Mouse (Mus musculus) 416B (cell line): ENCODE results near the gene Ppa1.
A peak's percentile ranks its signal among the peaks of the same experiment; 100 is the strongest.
"Not testable (repeated sequence)": the region's sequence is repeated elsewhere in the genome, so short reads cannot be mapped to it uniquely, and the experiment has no call there.

Experiments used
- DNase-seq: peaks from one replicate; pipeline ENCODE4 v3.0.0; 2011; ENCODE audit warnings: low read depth

Ppa1 gene

DNA sequence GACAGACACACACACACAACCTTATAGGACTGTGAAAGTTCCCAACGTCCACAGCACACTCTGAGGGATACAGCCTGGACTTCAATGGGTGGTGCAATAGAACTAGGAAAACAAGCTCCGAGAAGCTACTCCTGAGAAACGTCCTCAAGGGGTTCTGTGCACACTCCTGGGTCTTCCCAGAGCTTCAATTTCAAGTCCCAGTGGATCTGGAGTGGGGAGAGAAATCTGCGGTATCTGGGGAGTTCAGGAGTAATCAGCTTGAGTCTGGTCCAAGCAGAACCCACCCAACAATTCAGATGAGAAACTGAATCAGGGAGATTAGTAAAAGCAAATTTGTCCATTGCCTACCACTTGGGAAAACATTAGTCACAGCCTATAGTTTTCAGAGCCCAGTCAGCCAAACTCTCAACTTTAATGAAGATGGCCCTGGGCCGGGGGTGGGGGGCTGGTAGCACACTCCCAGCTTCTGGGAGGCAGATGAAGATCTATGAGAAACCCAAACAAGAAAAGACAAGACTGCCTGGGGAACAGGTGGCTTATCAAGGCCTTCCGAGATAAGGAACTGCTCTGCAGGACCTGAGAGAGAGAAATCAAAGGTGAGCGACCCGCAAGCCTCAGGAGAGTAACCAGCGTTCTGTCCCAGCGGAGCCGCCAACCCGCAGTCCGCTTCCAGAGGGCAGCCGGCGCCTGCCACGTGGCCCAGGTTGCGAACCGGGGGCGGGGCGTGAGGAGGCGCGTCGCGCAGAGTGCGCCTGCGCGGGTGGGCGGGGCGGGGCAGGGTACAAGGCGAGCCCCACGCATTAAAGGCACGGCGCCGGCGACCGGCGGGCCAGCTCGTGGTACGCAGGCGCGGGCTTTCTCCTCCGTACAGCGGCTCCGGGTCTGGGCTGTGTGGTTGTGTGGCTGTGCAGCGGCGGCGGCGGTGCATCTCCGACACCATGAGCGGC lies at the start of gene Ppa1:
Ppa1 (plus strand) TSS at position 763 of the 947 bp plus-strand sequence.
- peak; percentile 88 for DNase-seq

DNA sequence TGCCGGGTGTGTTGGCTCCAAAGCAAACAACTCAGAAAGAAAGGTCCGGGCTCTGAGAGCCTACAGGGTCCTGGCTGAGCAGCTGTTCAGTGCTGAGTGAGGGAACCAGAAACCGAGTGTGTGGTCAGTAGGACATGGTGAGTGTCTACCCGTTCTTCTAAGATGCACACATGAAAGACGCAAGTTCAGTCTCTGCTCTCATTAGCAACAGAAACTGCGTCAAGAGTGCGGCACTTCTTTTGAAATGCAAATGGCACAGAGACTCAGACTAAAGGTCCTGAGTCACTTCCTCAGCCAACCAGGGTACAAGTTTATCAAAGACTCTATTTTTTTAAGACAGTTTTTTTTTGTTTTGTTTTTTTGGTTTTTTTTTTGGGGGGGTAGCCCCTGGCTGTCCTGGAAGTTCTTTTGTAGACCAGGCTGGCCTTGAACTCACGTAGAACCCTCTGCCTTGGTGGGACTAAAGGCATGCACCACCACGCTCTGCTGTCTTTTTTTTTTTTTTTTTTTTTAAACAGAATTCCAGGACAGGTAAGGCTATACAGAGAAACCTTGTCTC lies 48.7 kb upstream of the Ppa1 start:
- DNase-seq, result no peak

DNA sequence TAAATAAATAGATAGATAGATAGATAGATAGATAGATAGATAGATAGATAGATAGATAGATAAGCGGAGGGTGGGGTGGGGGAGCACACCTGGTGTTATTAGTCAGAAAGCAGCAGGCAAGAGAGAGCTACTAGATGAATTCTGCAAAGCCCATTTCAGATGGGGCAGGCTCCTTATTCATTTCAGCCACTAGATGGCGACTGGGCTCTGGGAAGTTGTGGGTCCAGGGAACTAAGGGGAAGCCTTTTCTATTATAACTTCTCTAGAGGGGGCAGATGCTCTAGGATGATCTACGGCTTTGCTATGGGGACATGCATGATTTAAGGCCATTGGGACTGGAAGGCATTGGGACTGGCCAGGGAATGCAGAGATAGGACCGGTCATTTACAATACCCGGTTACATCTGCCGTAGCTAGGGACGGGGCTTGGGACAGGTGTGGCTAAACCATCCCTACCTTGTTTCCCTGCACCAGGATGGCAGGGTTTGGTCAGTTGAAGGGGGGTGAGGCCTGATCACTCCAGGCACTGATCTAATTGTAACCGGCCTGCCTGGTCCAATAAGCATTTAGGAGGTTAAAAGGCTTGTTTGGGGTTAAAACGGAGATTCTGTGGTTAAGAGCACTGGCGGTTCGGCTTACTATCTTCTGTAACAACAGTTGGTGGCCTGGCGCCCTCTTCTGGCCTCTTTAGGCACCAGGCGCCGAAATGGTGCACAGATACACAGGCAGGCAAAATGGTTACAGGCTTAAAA lies 45.9 kb upstream of the Ppa1 start:
- DNase-seq, result peak; percentile 90

DNA sequence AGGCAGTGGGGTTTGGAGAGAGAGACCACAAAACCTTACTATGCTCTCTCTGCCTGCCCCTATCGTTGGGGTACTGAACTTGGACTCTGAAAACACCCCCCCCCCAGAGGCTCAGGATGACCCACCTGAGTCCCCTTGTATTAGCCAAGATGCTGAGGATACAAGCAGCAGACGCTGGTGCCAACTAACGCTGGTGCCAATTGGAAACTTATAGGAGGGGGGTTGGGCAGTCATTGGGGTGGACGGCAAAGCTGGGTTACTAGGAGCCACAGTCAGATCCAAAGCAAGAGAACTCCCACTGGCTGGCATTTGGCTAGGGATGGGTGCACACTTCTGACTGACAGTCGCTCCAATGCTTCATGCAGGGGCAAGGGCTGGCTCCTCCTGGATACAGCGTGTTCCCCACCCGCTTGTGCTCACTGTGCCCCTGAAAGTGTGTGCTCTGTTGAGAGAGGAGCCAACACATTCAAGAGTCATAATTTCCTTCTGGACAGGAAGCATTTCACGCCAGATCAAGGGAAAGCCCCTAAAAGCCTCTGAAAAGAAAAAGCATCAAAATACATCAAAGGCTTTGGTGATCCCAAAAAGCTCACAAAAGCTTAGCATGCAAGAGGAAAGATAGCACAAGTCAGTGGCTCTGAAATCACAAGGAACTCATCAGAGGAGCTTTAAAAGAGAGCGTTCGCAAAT lies 43.8 kb upstream of the Ppa1 start:
- DNase-seq, result no peak

DNA sequence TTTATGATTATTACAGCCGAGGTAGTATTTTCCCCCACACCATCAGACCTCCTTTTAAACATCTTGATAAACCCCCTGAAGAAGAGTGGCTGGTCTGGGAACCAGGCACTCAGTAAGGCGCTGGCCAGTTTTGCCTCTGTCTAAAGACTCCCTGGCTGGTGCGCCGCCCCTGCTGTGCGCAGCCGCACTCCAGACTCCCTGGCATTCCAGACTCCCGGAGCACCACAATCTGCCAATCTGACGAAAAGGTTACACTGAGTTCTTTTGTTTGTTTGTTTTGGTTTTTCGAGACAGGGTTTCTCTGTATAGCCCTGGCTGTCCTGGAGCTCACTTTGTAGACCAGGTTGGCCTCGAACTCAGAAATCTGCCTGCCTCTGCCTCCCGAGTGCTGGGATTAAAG lies 43.0 kb upstream of the Ppa1 start:
- not testable (repeated sequence) for DNase-seq

DNA sequence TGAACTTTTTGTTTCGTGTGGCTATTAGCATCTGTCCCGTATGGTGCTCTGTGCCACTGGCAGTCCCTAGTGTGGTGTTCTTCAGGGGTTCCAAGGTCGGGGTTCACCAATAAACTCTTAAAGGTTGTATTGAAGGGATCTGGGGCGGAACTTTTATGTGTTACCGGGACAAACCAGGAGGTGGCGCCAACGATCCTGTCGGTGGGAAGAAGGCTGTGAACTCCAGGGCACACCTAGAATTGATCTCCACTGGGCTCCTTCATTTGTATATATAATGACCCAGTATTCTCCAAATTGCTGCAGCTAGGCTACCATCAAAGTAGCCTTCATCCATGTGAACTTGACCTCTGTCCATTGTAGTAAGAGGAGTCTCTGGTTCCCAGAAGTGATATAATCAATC lies 42.5 kb upstream of the Ppa1 start:
- DNase-seq, result peak; percentile 79

DNA sequence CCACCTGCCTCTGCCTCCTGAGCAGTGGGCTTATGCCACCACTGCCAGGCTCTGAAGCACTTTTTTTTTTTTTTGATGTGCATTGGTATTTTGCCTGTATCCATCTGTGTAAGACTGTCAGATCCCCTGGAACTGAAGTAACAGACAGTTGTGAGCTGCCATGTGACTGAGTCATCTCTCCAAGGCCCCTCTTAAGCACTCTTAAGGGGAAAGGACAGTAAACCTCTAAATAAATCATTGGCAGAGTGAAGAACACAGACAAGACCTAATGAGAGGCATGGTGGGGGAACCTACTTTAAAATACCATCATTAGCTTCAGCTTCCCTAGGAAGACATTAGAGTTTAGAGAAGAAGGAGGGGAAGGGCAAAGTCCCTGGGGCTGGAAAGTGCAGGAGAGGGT lies 40.1 kb upstream of the Ppa1 start:
- DNase-seq, result no peak

DNA sequence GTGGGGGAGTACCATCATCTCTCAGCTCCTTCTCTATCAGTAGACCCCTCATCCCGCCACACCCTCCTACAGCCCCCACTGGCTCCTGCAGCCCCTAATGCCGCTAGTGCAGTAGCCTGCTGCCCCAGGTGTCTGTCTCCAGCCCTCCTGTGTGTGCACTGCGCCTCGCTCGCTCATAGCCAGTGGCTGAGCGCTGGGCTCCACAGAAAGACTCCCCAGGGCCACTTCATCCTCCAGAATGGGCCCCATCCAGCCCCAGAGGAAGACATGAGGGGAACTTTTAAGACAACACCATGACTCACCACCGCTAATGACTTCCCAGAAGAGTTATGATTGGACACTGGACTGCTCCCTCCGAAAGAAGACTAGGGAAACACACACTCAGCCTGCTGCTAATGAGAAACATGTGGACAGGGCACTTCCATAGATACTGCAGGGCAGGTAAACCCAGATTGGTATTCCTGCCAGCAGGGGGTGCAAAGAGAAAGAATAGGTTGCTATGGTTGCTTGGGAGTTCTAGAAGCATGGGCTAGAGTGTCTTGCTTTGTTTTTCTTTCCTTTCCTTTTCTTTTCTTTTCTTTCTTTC lies 37.6 kb upstream of the Ppa1 start:
- peak; percentile 79 for DNase-seq

DNA sequence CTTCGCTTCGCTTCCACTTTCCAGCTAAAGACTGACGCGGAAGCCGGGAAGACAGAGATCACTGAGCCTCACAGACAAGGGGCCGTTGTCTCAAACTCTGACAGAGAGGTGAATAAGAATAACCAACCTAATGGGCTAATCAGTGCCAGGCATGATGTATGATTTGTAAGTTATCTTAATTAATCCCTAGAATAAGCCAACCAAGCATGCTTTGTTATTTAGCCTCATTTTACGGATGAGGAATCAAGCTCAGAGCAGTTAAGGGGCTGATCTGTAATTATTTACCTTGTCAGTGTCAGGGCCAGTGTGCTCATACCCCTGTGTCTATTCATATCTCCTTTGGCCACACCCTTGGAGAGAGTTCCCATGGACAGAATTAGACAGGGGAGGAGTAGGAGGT lies 34.0 kb upstream of the Ppa1 start:
- no peak for DNase-seq

DNA sequence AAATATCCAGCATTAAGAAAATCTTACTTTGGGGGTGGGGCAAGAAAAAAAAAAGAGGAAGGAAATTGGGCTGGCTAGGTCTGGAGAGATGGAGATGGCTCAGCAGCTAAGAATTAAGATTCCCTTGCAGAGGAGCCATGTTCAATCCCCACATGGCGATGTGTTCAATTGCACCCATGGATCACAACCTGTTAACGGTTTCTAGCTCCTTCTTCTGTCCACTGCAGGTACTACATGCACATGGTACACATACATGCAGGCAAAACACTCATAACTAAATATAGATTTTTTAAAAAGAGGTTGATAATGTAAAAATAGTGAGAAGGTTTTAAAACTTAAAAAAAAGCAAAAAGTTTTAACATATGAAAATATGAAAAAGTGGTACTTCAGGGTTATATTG lies 29.8 kb upstream of the Ppa1 start:
- peak; percentile 42 for DNase-seq

DNA sequence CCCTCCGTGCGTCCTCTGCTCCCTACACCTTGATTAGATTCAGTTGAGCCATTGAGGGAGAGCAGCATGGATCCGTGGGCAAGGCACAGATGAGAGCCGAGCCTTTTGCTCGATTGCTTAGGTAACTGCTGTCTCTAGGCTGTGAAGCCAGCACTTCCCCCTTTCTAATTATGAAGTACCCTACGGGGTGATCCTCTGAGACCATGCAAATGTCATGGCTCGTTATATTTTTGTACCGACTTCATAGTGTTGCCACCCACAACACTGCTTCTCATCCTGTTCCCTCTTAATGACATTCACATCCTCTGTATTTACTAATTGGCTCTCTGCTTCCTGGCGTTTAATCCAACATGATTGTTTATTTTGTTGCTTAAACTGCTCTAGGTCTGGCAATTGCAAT lies 26.7 kb upstream of the Ppa1 start:
- DNase-seq, result no peak

DNA sequence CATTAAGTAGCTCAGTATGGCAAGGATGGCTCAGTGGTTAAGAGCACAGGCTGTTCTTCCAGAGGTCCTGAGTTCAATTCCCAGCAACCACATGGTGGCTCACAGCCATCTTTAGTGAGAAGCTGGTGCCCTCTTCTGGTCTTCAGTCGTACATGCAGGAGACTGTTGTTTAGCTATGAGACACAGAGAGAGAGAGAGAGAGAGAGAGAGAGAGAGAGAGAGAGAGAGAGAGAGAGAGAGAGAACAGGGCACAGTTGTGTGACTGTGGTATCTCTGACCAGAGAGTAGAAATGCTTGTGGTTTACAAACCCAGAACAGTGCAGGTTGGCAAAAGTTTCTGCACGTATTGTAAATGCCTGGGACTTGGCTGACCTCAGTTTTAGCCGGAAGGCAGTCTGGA lies 24.5 kb upstream of the Ppa1 start:
- peak; percentile 51 for DNase-seq

DNA sequence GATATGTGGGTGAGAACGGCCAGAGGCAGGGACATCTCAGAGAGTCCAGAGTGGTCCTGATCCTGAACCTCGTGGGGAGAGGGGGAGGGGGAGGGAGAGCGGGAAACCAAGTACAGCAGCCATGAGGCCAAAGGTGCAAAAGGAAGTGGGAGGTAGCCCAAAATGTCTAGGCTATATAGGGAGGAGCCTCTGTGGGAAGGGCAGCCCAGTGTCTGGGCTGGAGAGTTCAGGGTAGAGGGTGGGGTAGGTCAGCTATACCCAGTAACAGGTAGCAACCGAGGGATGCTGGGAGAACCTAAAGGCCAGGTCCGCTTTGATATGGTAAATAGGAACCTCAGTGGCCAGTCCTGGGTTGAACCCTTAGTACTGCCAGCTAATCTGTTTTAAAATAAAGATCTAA lies 23.6 kb upstream of the Ppa1 start:
- no peak for DNase-seq

DNA sequence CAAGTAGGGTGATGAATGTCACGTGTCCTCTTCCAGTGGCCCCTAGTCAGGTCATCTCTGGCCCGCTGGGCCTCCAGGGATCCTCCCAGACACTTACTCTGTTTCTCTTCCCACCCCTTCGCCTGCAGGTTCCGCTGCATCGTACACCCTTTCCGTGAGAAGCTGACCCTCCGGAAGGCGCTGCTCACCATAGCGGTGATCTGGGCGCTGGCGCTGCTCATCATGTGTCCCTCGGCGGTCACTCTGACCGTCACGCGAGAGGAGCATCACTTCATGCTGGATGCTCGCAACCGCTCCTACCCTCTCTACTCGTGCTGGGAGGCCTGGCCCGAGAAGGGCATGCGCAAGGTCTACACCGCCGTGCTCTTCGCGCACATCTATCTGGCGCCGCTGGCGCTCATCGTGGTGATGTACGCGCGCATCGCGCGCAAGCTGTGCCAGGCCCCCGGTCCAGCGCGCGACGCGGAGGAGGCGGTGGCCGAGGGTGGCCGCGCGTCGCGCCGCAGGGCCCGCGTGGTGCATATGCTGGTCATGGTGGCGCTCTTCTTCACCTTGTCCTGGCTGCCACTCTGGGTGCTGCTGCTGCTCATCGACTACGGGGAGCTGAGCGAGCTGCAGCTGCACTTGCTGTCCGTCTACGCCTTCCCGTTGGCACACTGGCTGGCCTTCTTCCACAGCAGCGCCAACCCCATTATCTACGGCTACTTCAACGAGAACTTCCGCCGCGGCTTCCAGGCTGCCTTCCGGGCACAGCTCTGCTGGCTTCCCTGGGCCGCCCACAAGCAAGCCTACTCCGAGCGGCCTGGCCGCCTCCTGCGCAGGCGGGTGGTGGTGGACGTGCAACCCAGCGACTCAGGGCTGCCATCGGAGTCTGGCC lies 22.7 kb upstream of the Ppa1 start:
- no peak for DNase-seq

DNA sequence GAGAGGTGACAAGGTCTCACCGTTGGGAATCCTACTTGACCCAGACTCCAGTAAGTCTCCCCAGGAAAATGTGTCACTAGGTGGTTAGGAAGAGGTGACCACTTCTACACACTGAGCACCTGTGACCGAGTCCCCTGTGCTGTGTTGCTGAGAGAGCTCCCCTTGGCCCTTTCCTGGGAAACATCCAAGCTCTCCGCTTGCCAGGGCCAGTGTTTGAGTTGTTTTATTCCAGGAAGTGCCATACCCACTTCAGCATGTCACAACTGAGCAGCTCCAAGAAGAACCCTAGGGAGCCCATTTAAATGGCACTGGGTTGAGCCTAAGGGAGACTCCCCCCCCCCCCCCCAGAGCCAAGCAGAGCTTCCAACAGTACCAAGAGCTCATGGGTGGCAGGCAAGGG lies 21.8 kb upstream of the Ppa1 start:
- DNase-seq, result no peak

DNA sequence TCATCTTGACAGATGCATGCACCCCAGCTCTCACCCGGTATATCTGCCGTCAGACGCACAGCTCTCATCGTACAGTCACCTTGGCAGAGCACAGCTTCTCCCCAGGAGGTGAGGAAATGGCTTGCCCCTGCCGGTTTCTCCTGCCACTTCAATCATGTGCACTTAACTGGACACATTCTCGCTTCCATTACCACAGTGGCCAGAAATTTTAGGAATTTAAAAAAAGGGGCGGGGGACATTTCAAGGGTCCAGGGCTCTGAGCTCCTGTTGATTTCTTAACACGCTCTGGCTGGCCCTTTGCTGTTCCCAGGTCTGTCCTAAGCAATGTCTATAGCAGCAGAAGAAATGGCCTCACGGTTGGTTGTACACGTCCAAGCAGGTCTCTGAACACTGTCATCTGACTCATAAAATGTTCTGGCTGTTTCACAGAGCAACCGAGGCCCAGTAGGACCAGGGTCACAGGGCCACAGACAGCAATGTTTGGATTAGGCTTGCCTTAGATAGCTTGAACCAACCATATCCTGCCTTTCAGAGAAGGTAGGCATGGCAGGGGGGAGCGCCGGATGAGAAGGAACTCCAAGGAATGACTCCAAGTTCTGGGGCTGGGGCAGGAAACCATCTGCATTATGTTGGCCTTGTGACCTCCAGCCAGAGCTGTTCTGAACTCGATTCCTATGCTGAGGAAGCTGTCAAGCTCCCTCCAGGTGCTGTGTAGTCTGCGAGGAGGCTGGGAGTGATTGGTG lies 21.0 kb upstream of the Ppa1 start:
- DNase-seq, result no peak

DNA sequence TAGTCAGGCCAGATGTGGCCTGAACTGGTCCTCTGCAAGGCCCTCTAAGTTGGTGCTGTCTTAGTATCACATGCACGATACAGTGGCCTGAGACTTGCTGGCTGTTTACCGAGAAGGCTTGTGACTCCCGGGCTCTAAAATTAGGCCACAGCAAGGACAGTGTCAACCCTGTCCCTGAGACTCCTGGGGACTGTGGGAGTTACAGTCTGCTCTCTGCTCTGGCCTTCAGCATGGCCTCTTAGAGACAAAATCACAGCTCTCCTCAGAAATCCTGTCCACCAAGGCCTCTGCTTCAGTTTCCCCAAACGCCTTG lies 20.5 kb upstream of the Ppa1 start:
- no peak for DNase-seq

DNA sequence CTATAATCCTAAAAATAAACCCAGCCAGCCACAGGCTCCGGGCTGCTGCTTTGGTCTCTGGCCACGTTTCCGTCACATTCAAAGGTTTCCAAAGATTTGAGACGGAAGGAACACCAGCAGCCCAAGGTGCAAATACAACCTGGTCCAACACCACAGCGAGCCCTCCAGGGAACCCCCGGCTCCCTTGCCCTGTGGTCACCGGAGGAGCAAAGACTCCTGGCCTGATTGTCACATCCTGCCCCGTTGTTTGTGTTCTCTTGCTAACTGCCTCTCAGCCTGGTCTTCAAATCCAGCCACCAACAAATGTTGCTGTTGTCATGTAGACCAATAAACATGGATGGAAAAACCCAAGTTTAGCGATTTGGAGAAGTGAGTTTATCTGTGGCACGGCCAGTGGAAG lies 15.9 kb upstream of the Ppa1 start:
- DNase-seq, result no peak

DNA sequence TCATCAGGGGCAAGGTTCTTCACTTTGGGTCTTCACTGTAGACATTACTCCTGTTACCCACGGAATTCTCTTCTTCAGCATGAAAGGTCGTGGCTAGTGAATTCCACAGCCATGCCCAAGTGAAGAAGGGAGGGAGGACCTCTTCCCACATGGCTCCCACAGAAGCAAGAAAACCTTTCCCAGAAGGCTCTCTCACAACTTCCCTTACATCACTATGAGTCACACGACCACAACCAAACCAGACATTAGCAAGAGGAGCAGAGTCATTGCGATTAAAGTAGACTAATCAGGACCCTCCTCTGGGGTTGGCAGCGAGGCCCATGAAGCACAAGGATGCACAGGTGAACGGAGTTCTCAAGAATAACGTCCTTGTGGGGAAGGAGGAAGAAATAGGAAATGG lies 11.3 kb upstream of the Ppa1 start:
- peak; percentile 53 for DNase-seq

DNA sequence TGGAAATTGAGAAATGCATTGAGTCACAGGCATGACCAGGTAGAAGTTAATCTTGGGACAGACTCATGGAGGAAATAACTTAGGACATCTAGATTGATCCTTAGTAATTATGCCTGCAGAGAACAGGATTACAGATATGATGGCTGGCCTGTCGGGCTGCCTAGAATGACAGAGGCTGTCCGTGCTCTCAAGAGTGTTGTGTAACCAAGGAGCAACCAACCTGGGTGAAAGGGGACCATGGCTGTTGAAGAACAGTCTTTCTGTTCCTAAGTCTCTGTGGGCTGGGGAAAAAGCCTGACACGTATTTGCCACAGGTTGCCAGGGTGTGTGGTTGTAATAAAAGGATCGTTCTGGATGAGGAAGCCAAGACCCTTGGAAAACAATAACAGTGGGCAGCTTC lies 8.0 kb upstream of the Ppa1 start:
- no peak for DNase-seq

DNA sequence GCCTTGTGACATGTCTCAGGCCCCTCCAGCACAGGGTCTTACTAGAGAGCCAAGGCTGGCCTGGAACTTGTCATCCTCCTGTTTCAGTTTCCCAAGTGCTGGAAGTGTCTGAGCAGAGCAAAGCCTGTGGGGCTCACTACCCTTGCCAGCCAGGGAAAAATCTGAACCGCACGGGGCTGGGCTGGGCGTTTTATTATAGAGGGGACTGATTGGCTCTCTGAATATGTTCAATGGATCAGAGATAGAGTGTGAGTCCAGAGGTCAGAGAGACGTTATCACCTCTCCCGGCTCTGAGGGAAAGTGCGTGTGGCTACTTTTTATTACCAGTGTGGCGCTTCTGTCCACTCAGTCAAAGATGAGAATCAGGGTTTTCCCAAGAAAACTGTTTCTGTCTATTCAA lies 1.8 kb upstream of the Ppa1 start:
- DNase-seq, result no peak
